Mouse (Mus musculus): ENCODE measurements around the gene Hormad2. TPM values are rescaled to one million over a fixed set of nuclear protein-coding genes. Genes with fewer than 3 reads are reported as not detected.

The Hormad2 gene
- polyA plus RNA-seq, 1 experiment from 2014 or later: 0.38 TPM

DNA sequence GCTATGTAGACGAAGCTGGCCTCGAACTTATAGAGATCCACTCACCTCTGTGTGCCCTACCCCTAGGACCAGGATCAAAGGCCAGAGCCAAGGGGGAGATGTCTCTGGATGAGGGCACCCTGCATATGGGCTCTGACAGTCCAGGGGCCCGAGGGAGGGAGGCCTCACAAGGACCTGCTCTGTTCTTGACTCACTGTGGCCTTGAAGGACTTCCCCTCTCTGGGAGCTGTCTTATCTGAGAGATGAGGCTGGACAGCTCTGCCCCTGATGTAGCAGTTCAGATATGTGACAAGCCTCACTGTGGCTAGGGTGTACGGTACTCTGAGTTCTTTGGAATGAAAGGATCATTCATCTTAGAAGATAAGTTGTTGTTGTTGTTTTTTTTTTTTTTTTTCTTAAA lies 131.3 kb downstream of the Hormad2 start:
- Histone ChIP-seq H3K27ac (replicated peaks in 1 of 2; ENCODE audit: control insufficient read depth in 1 of 2, insufficient read depth in 1 of 2, low read depth in 2 of 2, low read length in 2 of 2) (no peak overlapping the region), H3K9me3 (ENCODE audit: control insufficient read depth, low read length) (no peaks in the 10 kb centered on the region), H3K4me3 (ENCODE audit: control insufficient read depth in 1 of 2, insufficient read depth in 1 of 2, low read depth in 1 of 2, low read length in 2 of 2) (no peak overlapping the region), H3K9ac (ENCODE audit: low read length) (no peak overlapping the region), H3K4me1 (ENCODE audit: control insufficient read depth in 2 of 2, insufficient read depth in 2 of 2, low read length in 2 of 2) (peaks cover 12 to 20% of the 10 kb centered on the region in 2 experiments), H3K36me3 (ENCODE audit: control insufficient read depth, insufficient read depth, low read length) (no peaks in the 10 kb centered on the region), H3K27me3 (ENCODE audit: control insufficient read depth, insufficient read depth, low read length) (peaks cover 10% of the 10 kb centered on the region; the same call in 1 of the 2 replicates), H3K4me2 (ENCODE audit: low read length) (no peak overlapping the region)
- WGBS: 69% methylated on average over 4 of the region's 4 CpGs
- ATAC-seq (ENCODE audit: insufficient number of reproducible peaks, insufficient read depth, low FRiP score, low read depth): no peak

DNA sequence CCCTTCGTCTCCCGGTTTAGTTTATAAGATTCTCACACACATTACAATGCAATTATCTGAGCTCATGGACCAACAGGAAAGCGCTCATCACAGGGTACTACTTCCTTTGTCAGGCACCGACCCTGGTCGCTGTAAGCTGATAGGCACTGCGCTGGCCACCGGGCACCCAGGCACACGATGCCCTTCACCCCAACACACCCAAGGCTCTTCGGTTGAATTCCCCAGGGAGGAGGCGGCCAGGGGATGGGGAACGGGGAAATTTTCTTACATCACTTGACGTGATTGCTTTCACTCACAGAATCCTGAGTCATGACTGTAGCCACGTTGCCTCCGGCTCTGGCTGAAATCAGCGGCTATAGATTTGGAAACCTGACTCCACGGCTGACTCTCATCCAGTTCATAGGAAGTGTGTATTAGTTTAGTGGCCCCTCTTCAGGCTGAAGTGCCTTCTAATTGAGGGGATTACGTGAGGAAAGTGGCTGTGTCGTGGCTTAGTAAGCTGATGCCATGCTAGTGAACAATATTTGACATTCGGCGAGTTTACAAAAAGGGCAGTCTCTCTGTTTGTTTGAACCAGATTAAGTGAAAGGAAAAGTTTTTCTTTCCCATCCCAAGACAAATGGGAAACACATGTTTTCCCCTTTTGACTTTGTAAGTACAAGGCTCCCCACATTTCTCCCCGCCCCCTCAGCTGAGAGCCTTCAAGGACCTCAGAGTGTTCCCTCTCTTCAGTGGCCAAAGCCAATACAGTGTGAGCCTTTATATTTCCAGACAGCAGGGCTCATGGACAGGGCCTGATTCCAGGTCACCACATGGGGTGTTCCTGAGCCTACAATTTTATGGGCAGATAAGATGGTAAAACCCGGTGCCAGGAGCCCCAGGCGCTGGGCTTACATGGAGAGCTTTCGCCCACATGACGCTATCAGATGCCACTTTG lies 132.1 kb downstream of the Hormad2 start:
- ATAC-seq (ENCODE audit: insufficient number of reproducible peaks, insufficient read depth, low FRiP score, low read depth): 0 out of 2 replicates have a peak, but pooled peaks have one; percentile 17

DNA sequence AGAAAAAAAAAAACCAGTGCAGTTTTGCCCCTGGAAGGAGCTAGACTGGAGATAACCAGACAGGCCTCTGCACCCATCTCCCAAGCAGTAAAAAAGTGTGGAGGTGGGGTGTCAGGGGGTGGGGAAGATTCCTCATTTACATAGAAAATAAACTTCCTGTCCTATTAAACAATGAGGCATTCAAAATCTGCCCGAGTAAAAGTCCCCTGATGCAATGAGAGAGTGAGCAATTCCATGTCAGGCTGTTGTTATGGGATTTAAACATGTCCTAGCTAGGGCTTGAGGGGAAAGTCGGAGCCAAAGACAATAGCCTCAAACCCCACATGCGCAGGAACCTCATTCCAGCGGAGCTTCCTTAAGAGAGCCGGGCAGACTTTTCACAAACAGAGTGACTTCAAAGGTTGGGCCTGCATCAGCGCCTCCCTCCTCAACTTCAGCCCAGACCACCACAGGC lies 132.8 kb downstream of the Hormad2 start:
- Histone ChIP-seq H3K4me2 (ENCODE audit: low read length) (peak overlapping the region; percentile 47), H3K4me3 (ENCODE audit: control insufficient read depth in 1 of 2, insufficient read depth in 1 of 2, low read depth in 1 of 2, low read length in 2 of 2) (no peak overlapping the region), H3K4me1 (ENCODE audit: control insufficient read depth in 2 of 2, insufficient read depth in 2 of 2, low read length in 2 of 2) (peaks cover 16 to 23% of the 10 kb centered on the region in 2 experiments), H3K27ac (replicated peaks in 1 of 2; ENCODE audit: control insufficient read depth in 1 of 2, insufficient read depth in 1 of 2, low read depth in 2 of 2, low read length in 2 of 2) (0 out of 4 replicates have a peak overlapping the region, but pooled peaks of 1 of the 2 experiments have one; percentile 28), H3K27me3 (ENCODE audit: control insufficient read depth, insufficient read depth, low read length) (peaks cover 10% of the 10 kb centered on the region; the same call in 1 of the 2 replicates), H3K9me3 (ENCODE audit: control insufficient read depth, low read length) (no peaks in the 10 kb centered on the region), H3K36me3 (ENCODE audit: control insufficient read depth, insufficient read depth, low read length) (no peaks in the 10 kb centered on the region), H3K9ac (ENCODE audit: low read length) (peak overlapping the region; percentile 31; the same call in 1 of the 2 replicates)
- WGBS: 34% methylated on average over 6 of the region's 6 CpGs
- ATAC-seq (ENCODE audit: insufficient number of reproducible peaks, insufficient read depth, low FRiP score, low read depth): no peak

More for the DNA sequence above, 132.1 kb downstream of the Hormad2 start:
- Histone ChIP-seq H3K4me2 (ENCODE audit: low read length) (peak overlapping the region; percentile 47), H3K4me3 (ENCODE audit: control insufficient read depth in 1 of 2, insufficient read depth in 1 of 2, low read depth in 1 of 2, low read length in 2 of 2) (no peak overlapping the region), H3K9ac (ENCODE audit: low read length) (peak overlapping the region; percentile 31; the same call in 1 of the 2 replicates), H3K27ac (replicated peaks in 1 of 2; ENCODE audit: control insufficient read depth in 1 of 2, insufficient read depth in 1 of 2, low read depth in 2 of 2, low read length in 2 of 2) (0 out of 4 replicates have a peak overlapping the region, but pooled peaks of 1 of the 2 experiments have one; percentile 28), H3K4me1 (ENCODE audit: control insufficient read depth in 2 of 2, insufficient read depth in 2 of 2, low read length in 2 of 2) (peaks cover 11 to 18% of the 10 kb centered on the region in 2 experiments), H3K36me3 (ENCODE audit: control insufficient read depth, insufficient read depth, low read length) (no peaks in the 10 kb centered on the region), H3K27me3 (ENCODE audit: control insufficient read depth, insufficient read depth, low read length) (peaks cover 10% of the 10 kb centered on the region; the same call in 1 of the 2 replicates), H3K9me3 (ENCODE audit: control insufficient read depth, low read length) (no peaks in the 10 kb centered on the region)
- 32% methylated on average over 25 of the region's 25 CpGs for WGBS

DNA sequence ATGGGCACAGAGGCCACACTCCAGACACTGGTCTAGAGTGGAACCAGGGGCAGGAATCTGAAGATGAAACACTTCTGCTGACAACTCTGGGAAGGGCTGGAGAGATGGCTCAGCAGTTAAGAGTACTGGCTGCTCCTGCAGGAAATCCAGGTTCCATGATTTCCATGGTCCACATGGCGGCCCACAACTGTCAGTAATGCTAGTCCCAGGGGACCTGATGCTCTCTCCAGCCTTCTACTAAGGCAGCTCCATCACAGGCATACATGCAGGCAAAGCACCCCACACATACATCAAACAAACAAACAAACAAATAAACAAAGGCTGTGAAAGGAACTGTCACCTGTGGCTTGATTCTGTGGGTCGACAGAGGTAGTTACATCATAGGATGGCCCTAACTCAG lies 134.8 kb downstream of the Hormad2 start:
- Histone ChIP-seq H3K4me2 (ENCODE audit: low read length) (no peak overlapping the region), H3K9me3 (ENCODE audit: control insufficient read depth, low read length) (no peaks in the 10 kb centered on the region), H3K4me3 (ENCODE audit: control insufficient read depth in 1 of 2, insufficient read depth in 1 of 2, low read depth in 1 of 2, low read length in 2 of 2) (no peak overlapping the region), H3K9ac (ENCODE audit: low read length) (no peak overlapping the region), H3K27ac (replicated peaks in 1 of 2; ENCODE audit: control insufficient read depth in 1 of 2, insufficient read depth in 1 of 2, low read depth in 2 of 2, low read length in 2 of 2) (no peak overlapping the region), H3K27me3 (ENCODE audit: control insufficient read depth, insufficient read depth, low read length) (0 out of 2 replicates have a peak, but pooled peaks cover under 1% of the 10 kb centered on the region), H3K36me3 (ENCODE audit: control insufficient read depth, insufficient read depth, low read length) (no peaks in the 10 kb centered on the region), H3K4me1 (ENCODE audit: control insufficient read depth in 2 of 2, insufficient read depth in 2 of 2, low read length in 2 of 2) (peaks cover 26 to 33% of the 10 kb centered on the region in 2 experiments)
- no peak for ATAC-seq (ENCODE audit: insufficient number of reproducible peaks, insufficient read depth, low FRiP score, low read depth)
- 72% methylated on average over 2 of the region's 2 CpGs for WGBS

DNA sequence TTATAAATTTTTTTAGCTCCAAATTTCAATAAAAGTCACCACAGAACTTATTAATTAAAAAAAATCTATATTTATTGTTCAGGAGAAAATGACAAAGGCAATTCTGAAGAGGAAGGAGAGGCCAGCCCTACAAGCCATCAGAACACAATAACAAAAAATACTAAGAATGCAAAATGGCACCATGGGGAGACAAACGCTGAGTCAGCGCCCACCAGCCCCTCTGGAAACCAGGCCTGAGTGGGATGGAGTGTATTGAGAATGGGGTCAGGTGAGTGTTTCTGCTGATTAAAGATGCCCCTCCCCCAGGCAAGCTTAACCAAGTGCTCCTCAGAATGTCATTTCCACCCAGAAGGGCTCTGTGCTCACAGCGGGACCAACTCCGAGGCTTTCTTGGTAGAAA lies 135.8 kb downstream of the Hormad2 start:
- Histone ChIP-seq H3K36me3 (ENCODE audit: control insufficient read depth, insufficient read depth, low read length) (no peaks in the 10 kb centered on the region), H3K4me1 (ENCODE audit: control insufficient read depth in 2 of 2, insufficient read depth in 2 of 2, low read length in 2 of 2) (peaks cover 29 to 34% of the 10 kb centered on the region in 2 experiments), H3K4me2 (ENCODE audit: low read length) (no peak overlapping the region), H3K9ac (ENCODE audit: low read length) (no peak overlapping the region), H3K9me3 (ENCODE audit: control insufficient read depth, low read length) (no peaks in the 10 kb centered on the region), H3K27me3 (ENCODE audit: control insufficient read depth, insufficient read depth, low read length) (no peaks in the 10 kb centered on the region), H3K27ac (replicated peaks in 1 of 2; ENCODE audit: control insufficient read depth in 1 of 2, insufficient read depth in 1 of 2, low read depth in 2 of 2, low read length in 2 of 2) (no peak overlapping the region), H3K4me3 (ENCODE audit: control insufficient read depth in 1 of 2, insufficient read depth in 1 of 2, low read depth in 1 of 2, low read length in 2 of 2) (no peak overlapping the region)
- ATAC-seq (ENCODE audit: insufficient number of reproducible peaks, insufficient read depth, low FRiP score, low read depth): no peak
- WGBS: 84% methylated on average over 4 of the region's 4 CpGs

DNA sequence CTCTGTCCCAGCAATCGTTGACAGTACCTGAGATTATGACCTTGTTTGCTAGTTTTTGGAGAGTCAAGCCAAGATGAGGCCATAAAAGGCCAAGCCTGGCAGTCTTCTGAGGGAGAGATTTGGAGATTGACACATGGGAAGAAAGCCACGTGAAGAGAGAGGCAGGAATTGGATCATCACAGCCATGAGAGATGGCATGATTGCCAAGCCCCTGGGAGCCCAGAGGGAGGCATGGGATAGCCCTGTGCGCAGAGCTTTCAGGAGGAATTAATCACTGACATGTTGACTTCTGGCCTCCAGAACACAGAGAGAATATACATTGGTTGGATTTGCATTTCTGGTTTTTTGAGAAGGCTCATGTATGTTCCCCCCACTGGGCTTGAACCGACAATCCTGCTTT lies 136.7 kb downstream of the Hormad2 start:
- peaks cover 38% of the 10 kb centered on the region in 2 experiments for H3K4me1 ChIP-seq (ENCODE audit: control insufficient read depth in 2 of 2, insufficient read depth in 2 of 2, low read length in 2 of 2)
- 77% methylated on average over 4 of the region's 4 CpGs for WGBS

DNA sequence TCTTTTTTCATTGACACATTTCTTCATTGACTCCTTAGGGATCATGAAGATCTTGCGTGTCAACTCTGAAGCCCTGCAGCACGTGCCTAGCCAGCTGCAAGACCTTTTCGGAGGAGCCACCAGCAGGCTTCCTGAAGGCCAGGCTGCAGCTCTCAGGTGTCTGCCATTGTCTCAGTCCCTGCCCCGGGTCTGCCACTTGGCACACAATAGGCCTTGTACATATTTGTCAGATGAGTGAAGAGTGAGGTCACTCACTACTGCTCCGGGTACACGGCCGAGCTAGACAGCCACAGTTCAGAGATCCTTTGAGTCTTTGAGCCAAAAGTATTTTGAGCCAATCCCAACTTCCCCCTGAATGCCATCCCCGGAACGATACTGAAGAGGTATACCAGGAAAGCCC lies 137.9 kb downstream of the Hormad2 start:
- peak overlapping the region; percentile 64 for H3K9ac ChIP-seq (ENCODE audit: low read length)
- ATAC-seq (ENCODE audit: insufficient number of reproducible peaks, insufficient read depth, low FRiP score, low read depth): peak; percentile 41; the same call in 1 of the 2 replicates
- no peak overlapping the region for H3K4me3 ChIP-seq (ENCODE audit: control insufficient read depth in 1 of 2, insufficient read depth in 1 of 2, low read depth in 1 of 2, low read length in 2 of 2)
- H3K9me3 ChIP-seq (ENCODE audit: control insufficient read depth, low read length): no peaks in the 10 kb centered on the region
- 16% methylated on average over 9 of the region's 9 CpGs for WGBS
- peaks cover 36 to 37% of the 10 kb centered on the region in 2 experiments for H3K4me1 ChIP-seq (ENCODE audit: control insufficient read depth in 2 of 2, insufficient read depth in 2 of 2, low read length in 2 of 2)
- 0 out of 2 replicates have a peak overlapping the region, but pooled peaks have one; percentile 11 for H3K4me2 ChIP-seq (ENCODE audit: low read length)
- H3K36me3 ChIP-seq (ENCODE audit: control insufficient read depth, insufficient read depth, low read length): no peaks in the 10 kb centered on the region
- peak overlapping the region; percentile 80 to 87 for H3K27ac ChIP-seq (replicated peaks in 1 of 2; ENCODE audit: control insufficient read depth in 1 of 2, insufficient read depth in 1 of 2, low read depth in 2 of 2, low read length in 2 of 2)
- no peaks in the 10 kb centered on the region for H3K27me3 ChIP-seq (ENCODE audit: control insufficient read depth, insufficient read depth, low read length)

More for the DNA sequence above, 136.7 kb downstream of the Hormad2 start:
- H3K4me2 ChIP-seq (ENCODE audit: low read length): no peak overlapping the region
- H3K4me3 ChIP-seq (ENCODE audit: control insufficient read depth in 1 of 2, insufficient read depth in 1 of 2, low read depth in 1 of 2, low read length in 2 of 2): no peak overlapping the region
- H3K27me3 ChIP-seq (ENCODE audit: control insufficient read depth, insufficient read depth, low read length): no peaks in the 10 kb centered on the region
- no peaks in the 10 kb centered on the region for H3K36me3 ChIP-seq (ENCODE audit: control insufficient read depth, insufficient read depth, low read length)
- no peak overlapping the region for H3K27ac ChIP-seq (replicated peaks in 1 of 2; ENCODE audit: control insufficient read depth in 1 of 2, insufficient read depth in 1 of 2, low read depth in 2 of 2, low read length in 2 of 2)
- no peaks in the 10 kb centered on the region for H3K9me3 ChIP-seq (ENCODE audit: control insufficient read depth, low read length)
- no peak for ATAC-seq (ENCODE audit: insufficient number of reproducible peaks, insufficient read depth, low FRiP score, low read depth)
- no peak overlapping the region for H3K9ac ChIP-seq (ENCODE audit: low read length)

Data from heart, embryonic 14.5 days (tissue).